22 mouse cellular contexts compared by ENCODE assay signal in the genomic region with DNA sequence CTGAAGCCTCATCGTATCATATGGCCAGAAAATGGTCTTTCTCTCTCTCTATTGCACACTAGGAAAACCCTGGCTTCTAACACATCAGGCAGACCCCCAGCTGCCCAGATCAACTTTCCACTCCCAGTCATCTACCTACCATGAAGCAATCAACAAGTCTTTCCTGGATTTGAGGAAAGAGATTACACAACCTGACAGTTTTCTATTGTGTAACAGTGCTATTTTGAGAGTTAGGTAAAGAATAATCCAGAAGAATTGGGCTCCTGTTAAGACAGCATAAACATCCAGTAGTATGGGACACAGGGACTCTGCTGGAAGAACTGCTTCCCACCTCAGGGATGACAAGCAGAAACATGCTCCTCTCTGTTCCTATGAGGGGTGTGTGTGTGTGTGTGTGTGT. TPM values are rescaled to one million over a fixed set of nuclear protein-coding genes. Genes with fewer than 3 reads are reported as not detected.
DNase-seq lines count a peak whose midpoint lies in the region; ATAC-seq and TF ChIP-seq lines count a peak whose summit lies in the region.
"Had no signal": no experiment of that assay in that cellular context is flagged by ENCODE, and none has a peak within 500 bp of the region (broad histone marks: within the 10 kb centered on the region; RNA-seq: fewer than 3 reads in every experiment).

No protein-coding gene starts in this region.

- peak; percentile 52 for TF ChIP-seq EP300 in lung, postnatal 0 days (IDR thresholded peaks at IDR 0.05)
- TF ChIP-seq EP300 in liver, postnatal 0 days (IDR thresholded peaks at IDR 0.05; ENCODE audit: low read depth) = peak; percentile 45; the same call in 1 of the 2 replicates

- H3K9me3 ChIP-seq in lung, postnatal 0 days (ENCODE audit: low read length) = no peaks in the 10 kb centered on the region
- H3K9me3 ChIP-seq in liver, postnatal 0 days (ENCODE audit: low read length) = no peaks in the 10 kb centered on the region
- no peaks in the 10 kb centered on the region for H3K9me3 ChIP-seq in midbrain, embryonic 16.5 days (replicated peaks; ENCODE audit: control insufficient read depth, low read length, poor library complexity, severe bottlenecking)
- H3K9me3 ChIP-seq: embryonic facial prominence, embryonic 10.5 days; forebrain, embryonic 10.5 days; heart, embryonic 13.5 days had no signal

- H3K4me2 ChIP-seq in lung, postnatal 0 days (replicated peaks; ENCODE audit: low read depth, low read length) = no peak overlapping the region
- H3K4me2 ChIP-seq in liver, postnatal 0 days (ENCODE audit: low read depth, low read length) = no peak overlapping the region
- H3K4me2 ChIP-seq in midbrain, embryonic 16.5 days (ENCODE audit: low read length) = no peak overlapping the region
- H3K4me2 ChIP-seq: heart, embryonic 13.5 days had no signal

- no peak overlapping the region for H3K27ac ChIP-seq in lung, postnatal 0 days (ENCODE audit: low read length)
- H3K27ac ChIP-seq in liver, postnatal 0 days (ENCODE audit: low read depth) = peak overlapping the region; percentile 53; the same call in 1 of the 2 replicates
- H3K27ac ChIP-seq in midbrain, embryonic 16.5 days (ENCODE audit: low read length) = no peak overlapping the region
- H3K27ac ChIP-seq: embryonic facial prominence, embryonic 10.5 days; forebrain, embryonic 10.5 days; heart, embryonic 13.5 days had no signal

- ATAC-seq in lung, postnatal 0 days = no peak
- peak; percentile 73 for ATAC-seq in liver, postnatal 0 days
- ATAC-seq in midbrain, embryonic 16.5 days = no peak
- ATAC-seq: activated CD4-positive, CD25-positive, alpha-beta regulatory T cell, adult 4 months; forebrain, embryonic 14.5 days; hindbrain, embryonic 16.5 days; Patski had no signal

- H3K4me3 ChIP-seq in lung, postnatal 0 days (ENCODE audit: low read depth, low read length) = no peak overlapping the region
- H3K4me3 ChIP-seq in liver, postnatal 0 days (ENCODE audit: low read depth, low read length) = no peak overlapping the region
- H3K4me3 ChIP-seq in midbrain, embryonic 16.5 days (ENCODE audit: low read depth, low read length) = no peak overlapping the region
- H3K4me3 ChIP-seq: embryonic facial prominence, embryonic 10.5 days; forebrain, embryonic 10.5 days; heart, embryonic 13.5 days had no signal

- H3K27me3 ChIP-seq in lung, postnatal 0 days (replicated peaks; ENCODE audit: insufficient read depth, low read length) = no peaks in the 10 kb centered on the region
- no peaks in the 10 kb centered on the region for H3K27me3 ChIP-seq in liver, postnatal 0 days (ENCODE audit: insufficient read depth, low read length)
- H3K27me3 ChIP-seq in midbrain, embryonic 16.5 days (ENCODE audit: control insufficient read depth, insufficient read depth, low read depth, low read length) = no peaks in the 10 kb centered on the region
- H3K27me3 ChIP-seq: CH12.LX; heart, embryonic 13.5 days; Patski had no signal

- H3K9ac ChIP-seq in lung, postnatal 0 days (replicated peaks; ENCODE audit: low read depth) = no peak overlapping the region
- no peak overlapping the region for H3K9ac ChIP-seq in liver, postnatal 0 days (replicated peaks)
- H3K9ac ChIP-seq in midbrain, embryonic 16.5 days (ENCODE audit: low read depth, low read length) = no peak overlapping the region
- H3K9ac ChIP-seq: heart, embryonic 13.5 days had no signal

- WGBS in lung, postnatal 0 days = 82% methylated on average over 1 of the region's 1 CpGs
- WGBS in liver, postnatal 0 days (ENCODE audit: insufficient replicate concordance) = 74% methylated on average over 1 of the region's 1 CpGs
- 89% methylated on average over 1 of the region's 1 CpGs for WGBS in midbrain, embryonic 16.5 days

- peak; percentile 24 for DNase-seq in kidney, adult 9 months
- no peak for DNase-seq in kidney, postnatal 25 days
- peak; percentile 37 for DNase-seq in lung, postnatal 0 days (ENCODE audit: low spot score)
- DNase-seq in lung, postnatal 10 days = no peak
- peak; percentile 16 for DNase-seq in adipocyte (ENCODE audit: low spot score)
- no peak for DNase-seq in liver, postnatal 0 days
- DNase-seq in spleen, postnatal 10 days (ENCODE audit: low spot score in 2 of 2) = no peak
- DNase-seq: adrenal gland, adult 8-10 months; adrenal gland, postnatal 36 days; cerebellum, adult 2 months; cerebellum, postnatal 10 days; gastrocnemius, postnatal 36 days; heart, postnatal 36 days had no signal

- H3K36me3 ChIP-seq in lung, postnatal 0 days (ENCODE audit: insufficient read depth, low read length) = no peaks in the 10 kb centered on the region
- peaks cover 3% of the 10 kb centered on the region; the same call in 1 of the 2 replicates for H3K36me3 ChIP-seq in liver, postnatal 0 days (replicated peaks; ENCODE audit: insufficient read depth, low read length)
- H3K36me3 ChIP-seq in midbrain, embryonic 16.5 days (ENCODE audit: control insufficient read depth, insufficient read depth, low read length) = 0 out of 2 replicates have a peak, but pooled peaks cover 2% of the 10 kb centered on the region

- no peak for TF ChIP-seq CTCF in lung, postnatal 0 days (IDR thresholded peaks at IDR 0.05)
- TF ChIP-seq CTCF in liver, postnatal 0 days (IDR thresholded peaks at IDR 0.05; ENCODE audit: low read depth) = no peak

- H3K4me1 ChIP-seq in lung, postnatal 0 days (ENCODE audit: insufficient read depth, low read depth, low read length) = peaks cover 4% of the 10 kb centered on the region; the same call in 1 of the 2 replicates
- H3K4me1 ChIP-seq in liver, postnatal 0 days (ENCODE audit: insufficient read depth) = peaks cover 15% of the 10 kb centered on the region
- H3K4me1 ChIP-seq in midbrain, embryonic 16.5 days (ENCODE audit: control insufficient read depth, insufficient read depth, low read length) = peaks cover 12% of the 10 kb centered on the region

RNA-seq across cellular contexts. Expression of gene Atg14, which starts 7.9 kb away (rescaled TPM):
- polyA plus RNA-seq in lung, postnatal 0 days (2015; fragmentation: Nextera tagmentation; extraction: Ambion mirVana) = 11.3 and 11.5 TPM in 2 replicates
- polyA plus RNA-seq in liver, postnatal 0 days (2015; fragmentation: Nextera tagmentation; extraction: Ambion mirVana) = 5.6 and 6.3 TPM in 2 replicates
- polyA plus RNA-seq in midbrain, embryonic 16.5 days (2015; fragmentation: Nextera tagmentation; extraction: Ambion mirVana) = 19.7 and 21.0 TPM in 2 replicates

Comparison
In these comparisons a context has a peak if more than half of its experiments do, and no peak if none do; other contexts are left out.
1. DNase-seq: peak in kidney, adult 9 months (single experiment), lung, postnatal 0 days (single experiment) and adipocyte (single experiment); none in kidney, postnatal 25 days (0 of 2), lung, postnatal 10 days (single experiment), liver, postnatal 0 days (single experiment) and spleen, postnatal 10 days (0 of 2).